Mouse (Mus musculus): Measurements from ENCODE around the gene Igfbp2. TPM values are rescaled to one million over a fixed set of nuclear protein-coding genes. Genes with fewer than 3 reads are reported as not detected.

The Igfbp2 gene
- polyA plus RNA-seq, 1 experiment from 2014 or later = 87.8 TPM

GRCm38 (mm10) chr1:72854337-72855237 lies 30.3 kb downstream of the Igfbp2 start:
- H3K9me3 ChIP-seq (replicated peaks; ENCODE audit: control insufficient read depth, low read length) = no peaks in the 10 kb centered on the region
- H3K9ac ChIP-seq (ENCODE audit: low read depth, low read length) = no peak overlapping the region
- no peak overlapping the region for H3K4me3 ChIP-seq (ENCODE audit: low read depth, low read length)
- no peak overlapping the region for H3K27ac ChIP-seq (ENCODE audit: low read depth, low read length)
- WGBS (ENCODE audit: insufficient replicate concordance) = 58% methylated on average over 10 of the region's 10 CpGs
- H3K4me1 ChIP-seq (ENCODE audit: control insufficient read depth, insufficient read depth, low read length) = no peaks in the 10 kb centered on the region
- no peak overlapping the region for H3K4me2 ChIP-seq
- no peak for ATAC-seq (replicated peaks; ENCODE audit: insufficient number of reproducible peaks, low FRiP score, low TSS enrichment)
- 0 out of 2 replicates have a peak, but pooled peaks cover 3% of the 10 kb centered on the region for H3K36me3 ChIP-seq (ENCODE audit: control insufficient read depth, insufficient read depth, low read length)
- H3K27me3 ChIP-seq (ENCODE audit: control insufficient read depth, insufficient read depth, low read length) = no peaks in the 10 kb centered on the region

- Histone ChIP-seq H3K4me2 (no peak overlapping the region), H3K9me3 (replicated peaks; ENCODE audit: control insufficient read depth, low read length) (no peaks in the 10 kb centered on the region), H3K4me3 (ENCODE audit: low read depth, low read length) (no peak overlapping the region), H3K27ac (ENCODE audit: low read depth, low read length) (no peak overlapping the region), H3K4me1 (ENCODE audit: control insufficient read depth, insufficient read depth, low read length) (no peaks in the 10 kb centered on the region), H3K27me3 (ENCODE audit: control insufficient read depth, insufficient read depth, low read length) (no peaks in the 10 kb centered on the region), H3K9ac (ENCODE audit: low read depth, low read length) (no peak overlapping the region), H3K36me3 (ENCODE audit: control insufficient read depth, insufficient read depth, low read length) (peaks cover 8% of the 10 kb centered on the region)
- no peak for ATAC-seq (replicated peaks; ENCODE audit: insufficient number of reproducible peaks, low FRiP score, low TSS enrichment)
- 76% methylated on average over 10 of the region's 10 CpGs for WGBS (ENCODE audit: insufficient replicate concordance)
Measured at GRCm38 (mm10) chr1:72855729-72856128, 31.4 kb downstream of the Igfbp2 start.

- Histone ChIP-seq H3K27me3 (ENCODE audit: control insufficient read depth, insufficient read depth, low read length) (no peaks in the 10 kb centered on the region), H3K27ac (ENCODE audit: low read depth, low read length) (no peak overlapping the region), H3K4me2 (no peak overlapping the region), H3K9ac (ENCODE audit: low read depth, low read length) (no peak overlapping the region), H3K36me3 (ENCODE audit: control insufficient read depth, insufficient read depth, low read length) (peaks cover 12% of the 10 kb centered on the region), H3K4me3 (ENCODE audit: low read depth, low read length) (no peak overlapping the region), H3K9me3 (replicated peaks; ENCODE audit: control insufficient read depth, low read length) (no peaks in the 10 kb centered on the region), H3K4me1 (ENCODE audit: control insufficient read depth, insufficient read depth, low read length) (no peaks in the 10 kb centered on the region)
- ATAC-seq (replicated peaks; ENCODE audit: insufficient number of reproducible peaks, low FRiP score, low TSS enrichment) = no peak
- 74% methylated on average over 19 of the region's 19 CpGs for WGBS (ENCODE audit: insufficient replicate concordance)
Measured at GRCm38 (mm10) chr1:72856209-72856909, 32.1 kb downstream of the Igfbp2 start.

- Histone ChIP-seq H3K36me3 (ENCODE audit: control insufficient read depth, insufficient read depth, low read length) (peaks cover 12% of the 10 kb centered on the region), H3K4me1 (ENCODE audit: control insufficient read depth, insufficient read depth, low read length) (no peaks in the 10 kb centered on the region), H3K9me3 (replicated peaks; ENCODE audit: control insufficient read depth, low read length) (no peaks in the 10 kb centered on the region), H3K4me3 (ENCODE audit: low read depth, low read length) (no peak overlapping the region), H3K27ac (ENCODE audit: low read depth, low read length) (no peak overlapping the region), H3K27me3 (ENCODE audit: control insufficient read depth, insufficient read depth, low read length) (no peaks in the 10 kb centered on the region), H3K9ac (ENCODE audit: low read depth, low read length) (no peak overlapping the region), H3K4me2 (no peak overlapping the region)
- ATAC-seq (replicated peaks; ENCODE audit: insufficient number of reproducible peaks, low FRiP score, low TSS enrichment) = no peak
- 64% methylated on average over 7 of the region's 7 CpGs for WGBS (ENCODE audit: insufficient replicate concordance)
Measured at GRCm38 (mm10) chr1:72857142-72857541, 32.8 kb downstream of the Igfbp2 start.

GRCm38 (mm10) chr1:72857631-72858030 lies 33.3 kb downstream of the Igfbp2 start:
- peaks cover 12% of the 10 kb centered on the region for H3K36me3 ChIP-seq (ENCODE audit: control insufficient read depth, insufficient read depth, low read length)
- no peak overlapping the region for H3K27ac ChIP-seq (ENCODE audit: low read depth, low read length)
- no peaks in the 10 kb centered on the region for H3K9me3 ChIP-seq (replicated peaks; ENCODE audit: control insufficient read depth, low read length)
- no peak overlapping the region for H3K4me2 ChIP-seq
- no peak overlapping the region for H3K9ac ChIP-seq (ENCODE audit: low read depth, low read length)
- no peak overlapping the region for H3K4me3 ChIP-seq (ENCODE audit: low read depth, low read length)
- H3K27me3 ChIP-seq (ENCODE audit: control insufficient read depth, insufficient read depth, low read length) = no peaks in the 10 kb centered on the region
- ATAC-seq (replicated peaks; ENCODE audit: insufficient number of reproducible peaks, low FRiP score, low TSS enrichment) = no peak
- H3K4me1 ChIP-seq (ENCODE audit: control insufficient read depth, insufficient read depth, low read length) = no peaks in the 10 kb centered on the region
- WGBS (ENCODE audit: insufficient replicate concordance) = 69% methylated on average over 5 of the region's 5 CpGs

GRCm38 (mm10) chr1:72858286-72858685 lies 34.0 kb downstream of the Igfbp2 start:
- Histone ChIP-seq H3K4me2 (no peak overlapping the region), H3K4me1 (ENCODE audit: control insufficient read depth, insufficient read depth, low read length) (no peaks in the 10 kb centered on the region), H3K36me3 (ENCODE audit: control insufficient read depth, insufficient read depth, low read length) (peaks cover 17% of the 10 kb centered on the region), H3K27ac (ENCODE audit: low read depth, low read length) (no peak overlapping the region), H3K9me3 (replicated peaks; ENCODE audit: control insufficient read depth, low read length) (no peaks in the 10 kb centered on the region), H3K27me3 (ENCODE audit: control insufficient read depth, insufficient read depth, low read length) (no peaks in the 10 kb centered on the region), H3K9ac (ENCODE audit: low read depth, low read length) (no peak overlapping the region), H3K4me3 (ENCODE audit: low read depth, low read length) (no peak overlapping the region)
- WGBS (ENCODE audit: insufficient replicate concordance) = 81% methylated on average over 9 of the region's 9 CpGs
- ATAC-seq (replicated peaks; ENCODE audit: insufficient number of reproducible peaks, low FRiP score, low TSS enrichment) = no peak

- H3K27me3 ChIP-seq (ENCODE audit: control insufficient read depth, insufficient read depth, low read length) = no peaks in the 10 kb centered on the region
- H3K27ac ChIP-seq (ENCODE audit: low read depth, low read length) = no peak overlapping the region
- H3K9ac ChIP-seq (ENCODE audit: low read depth, low read length) = no peak overlapping the region
- 84% methylated on average over 5 of the region's 5 CpGs for WGBS (ENCODE audit: insufficient replicate concordance)
- ATAC-seq (replicated peaks; ENCODE audit: insufficient number of reproducible peaks, low FRiP score, low TSS enrichment) = no peak
- H3K36me3 ChIP-seq (ENCODE audit: control insufficient read depth, insufficient read depth, low read length) = peaks cover 19% of the 10 kb centered on the region
- H3K4me1 ChIP-seq (ENCODE audit: control insufficient read depth, insufficient read depth, low read length) = no peaks in the 10 kb centered on the region
- no peaks in the 10 kb centered on the region for H3K9me3 ChIP-seq (replicated peaks; ENCODE audit: control insufficient read depth, low read length)
- H3K4me2 ChIP-seq = no peak overlapping the region
- no peak overlapping the region for H3K4me3 ChIP-seq (ENCODE audit: low read depth, low read length)
Measured at GRCm38 (mm10) chr1:72858874-72859273, 34.6 kb downstream of the Igfbp2 start.

GRCm38 (mm10) chr1:72859963-72860362 lies 35.7 kb downstream of the Igfbp2 start:
- WGBS (ENCODE audit: insufficient replicate concordance) = 90% methylated on average over 9 of the region's 9 CpGs
- no peaks in the 10 kb centered on the region for H3K4me1 ChIP-seq (ENCODE audit: control insufficient read depth, insufficient read depth, low read length)
- H3K27me3 ChIP-seq (ENCODE audit: control insufficient read depth, insufficient read depth, low read length) = no peaks in the 10 kb centered on the region
- H3K9ac ChIP-seq (ENCODE audit: low read depth, low read length) = no peak overlapping the region
- peaks cover 22% of the 10 kb centered on the region for H3K36me3 ChIP-seq (ENCODE audit: control insufficient read depth, insufficient read depth, low read length)
- no peaks in the 10 kb centered on the region for H3K9me3 ChIP-seq (replicated peaks; ENCODE audit: control insufficient read depth, low read length)
- H3K4me3 ChIP-seq (ENCODE audit: low read depth, low read length) = no peak overlapping the region
- H3K27ac ChIP-seq (ENCODE audit: low read depth, low read length) = no peak overlapping the region
- ATAC-seq (replicated peaks; ENCODE audit: insufficient number of reproducible peaks, low FRiP score, low TSS enrichment) = no peak
- no peak overlapping the region for H3K4me2 ChIP-seq

All from heart, embryonic 11.5 days (tissue).